Mouse (Mus musculus) heart, embryonic 12.5 days (tissue): ENCODE data around the gene Defb48. TPM values are rescaled to one million over a fixed set of nuclear protein-coding genes. Genes with fewer than 3 reads are reported as not detected.

Source experiments
- ATAC-seq: fragments of 200-750 bp; cut with Nextera tagmentation; 2 replicates; pipeline ENCODE4 v1.8.0; 2017; ENCODE audit warnings: moderate TSS enrichment, moderate library complexity; ENCODE audit not compliant: insufficient number of reproducible peaks, low FRiP score
- H3K27ac ChIP-seq: fragments of 300-500 bp; sonication (generic); 2 replicates; pipeline ENCODE4 v1.5.1; 2016; ENCODE audit warnings: mild to moderate bottlenecking, moderate library complexity; ENCODE audit not compliant: poor library complexity, severe bottlenecking
- H3K27me3 ChIP-seq: fragments of 300-500 bp; sonication (generic); replicated peaks from 2 replicates; pipeline ENCODE4 v1.6.1; 2016; ENCODE audit warnings: mild to moderate bottlenecking, moderate library complexity
- H3K36me3 ChIP-seq: fragments of 300-500 bp; sonication (generic); 2 replicates; pipeline ENCODE4 v1.6.1; 2016; ENCODE audit warnings: mild to moderate bottlenecking, moderate library complexity
- H3K4me1 ChIP-seq: fragments of 300-500 bp; sonication (generic); replicated peaks from 2 replicates; pipeline ENCODE4 v1.6.1; 2016; ENCODE audit warnings: mild to moderate bottlenecking
- H3K4me2 ChIP-seq: fragments of 300-500 bp; sonication (generic); 2 replicates; pipeline ENCODE4 v1.6.1; 2016; ENCODE audit warnings: mild to moderate bottlenecking, moderate library complexity
- H3K4me3 ChIP-seq: fragments of 300-500 bp; sonication (generic); 2 replicates; pipeline ENCODE4 v1.5.1; 2016; ENCODE audit warnings: mild to moderate bottlenecking
- H3K9ac ChIP-seq: fragments of 300-500 bp; sonication (generic); 2 replicates; pipeline ENCODE4 v1.6.1; 2016; ENCODE audit warnings: mild to moderate bottlenecking, moderate library complexity
- H3K9me3 ChIP-seq: fragments of 300-500 bp; sonication (generic); replicated peaks from 2 replicates; pipeline ENCODE4 v1.6.1; 2016; ENCODE audit warnings: mild to moderate bottlenecking, moderate library complexity
- WGBS: fragments of 180-500 bp; shearing (Covaris S2); methylation state at CpG from one replicate; pipeline ENCODE4 v1.1.7; 2016; 5-methylcytosine and 5-hydroxymethylcytosine counted together
- polyA plus RNA-seq: library from polyadenylated mRNA; unstranded; fragments of >200 nt; fragmentation: Nextera tagmentation; extraction: Ambion mirVana; gene quantifications from 2 replicates; pipeline ENCODE4 v1.2.1, GENCODE M21; 2016

Gene Defb48
- polyA plus RNA-seq, result not detected in 2 replicates

- Histone ChIP-seq H3K4me1 (no peaks in the 10 kb centered on the region), H3K4me3 (no peak within 1 kb of the TSS), H3K4me2 (no peak within 1 kb of the TSS), H3K27ac (no peak within 1 kb of the TSS), H3K27me3 (no peaks in the 10 kb centered on the region), H3K36me3 (no peaks in the 10 kb centered on the region), H3K9ac (no peak within 1 kb of the TSS), H3K9me3 (no peaks in the 10 kb centered on the region; the same call in 1 of the 2 replicates)
- 56% methylated on average over 1 of the region's 1 CpGs for WGBS
- ATAC-seq, result no peak
These were observed at the start of gene Defb48 for GRCm38 (mm10) chr14:62984410-62984809. TSS of gene Defb48 (minus strand) at chr14:62984510.

DNA sequence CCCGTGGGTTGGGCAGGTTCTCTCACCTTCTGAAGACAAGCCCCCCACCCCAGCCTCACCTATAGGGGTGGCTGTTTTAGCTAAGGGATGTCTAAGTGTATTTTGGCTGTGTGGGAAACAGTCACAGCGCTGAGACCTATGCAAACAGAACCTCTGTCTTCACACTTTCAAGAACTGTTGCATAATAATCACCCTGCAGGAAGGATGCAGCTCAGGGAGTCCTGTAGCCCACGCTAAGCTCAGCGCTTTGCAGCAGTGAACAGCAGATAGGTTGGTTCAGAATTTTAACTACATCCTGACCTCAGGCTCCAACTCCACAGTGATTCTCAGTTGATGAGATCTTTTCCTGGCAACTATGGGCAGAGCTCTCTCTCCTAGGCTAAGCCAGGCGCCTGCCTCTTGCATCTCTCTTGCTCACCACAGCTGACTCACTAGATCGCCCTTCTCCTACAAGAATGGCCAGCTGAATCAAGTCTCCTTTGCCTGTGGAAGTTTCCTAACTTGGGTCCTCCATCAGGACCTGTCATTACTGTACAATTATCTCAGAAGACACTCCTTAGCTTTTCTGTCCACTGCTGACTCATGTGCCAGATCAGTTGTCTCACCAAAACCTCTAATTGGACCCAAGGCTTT, 36.3 kb upstream of the Defb48 start:
- no peaks in the 10 kb centered on the region for H3K36me3 ChIP-seq
- H3K27ac ChIP-seq, result no peak overlapping the region
- no peak overlapping the region for H3K4me3 ChIP-seq
- no peak for ATAC-seq
- no peak overlapping the region for H3K9ac ChIP-seq
- H3K4me2 ChIP-seq, result no peak overlapping the region
- H3K27me3 ChIP-seq, result peaks cover 12% of the 10 kb centered on the region
- WGBS, result 52% methylated on average over 6 of the region's 6 CpGs
- no peaks in the 10 kb centered on the region for H3K9me3 ChIP-seq
- H3K4me1 ChIP-seq, result peaks cover 22% of the 10 kb centered on the region

DNA sequence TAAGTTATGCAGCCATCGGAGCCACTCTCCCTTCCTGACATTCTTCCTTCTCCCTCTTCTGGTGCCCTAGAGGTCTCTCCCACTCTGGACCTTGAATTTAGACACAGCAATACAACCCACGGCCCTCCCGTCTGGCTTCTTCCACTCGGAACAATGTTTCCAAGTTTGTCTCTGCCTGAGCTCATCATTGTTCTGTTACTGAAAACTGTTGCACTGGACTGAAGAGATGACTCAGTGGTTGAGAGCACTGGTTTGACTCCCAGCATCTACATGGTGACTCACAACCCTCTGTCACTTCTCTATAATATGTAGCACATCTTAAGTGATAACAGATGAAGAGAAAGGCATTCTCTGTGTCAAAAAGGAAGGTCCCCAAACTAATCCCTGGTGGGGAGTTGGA, 30.4 kb upstream of the Defb48 start:
- Histone ChIP-seq H3K36me3 (no peaks in the 10 kb centered on the region), H3K4me2 (no peak overlapping the region), H3K27me3 (peaks cover 14% of the 10 kb centered on the region), H3K4me1 (peaks cover 15% of the 10 kb centered on the region), H3K9me3 (0 out of 2 replicates have a peak, but pooled peaks cover 5% of the 10 kb centered on the region), H3K27ac (no peak overlapping the region), H3K9ac (no peak overlapping the region), H3K4me3 (no peak overlapping the region)
- 59% methylated on average over 4 of the region's 4 CpGs for WGBS
- ATAC-seq, result no peak

- no peak for ATAC-seq
- Histone ChIP-seq H3K27ac (no peak overlapping the region), H3K27me3 (peaks cover 22% of the 10 kb centered on the region), H3K4me1 (0 out of 2 replicates have a peak, but pooled peaks cover 9% of the 10 kb centered on the region), H3K4me3 (no peak overlapping the region), H3K9me3 (0 out of 2 replicates have a peak, but pooled peaks cover 5% of the 10 kb centered on the region), H3K4me2 (no peak overlapping the region), H3K36me3 (no peaks in the 10 kb centered on the region), H3K9ac (no peak overlapping the region)
- WGBS, result 72% methylated on average over 4 of the region's 4 CpGs
These were observed 28.8 kb upstream of the Defb48 start for GRCm38 (mm10) chr14:63013082-63013481.

DNA sequence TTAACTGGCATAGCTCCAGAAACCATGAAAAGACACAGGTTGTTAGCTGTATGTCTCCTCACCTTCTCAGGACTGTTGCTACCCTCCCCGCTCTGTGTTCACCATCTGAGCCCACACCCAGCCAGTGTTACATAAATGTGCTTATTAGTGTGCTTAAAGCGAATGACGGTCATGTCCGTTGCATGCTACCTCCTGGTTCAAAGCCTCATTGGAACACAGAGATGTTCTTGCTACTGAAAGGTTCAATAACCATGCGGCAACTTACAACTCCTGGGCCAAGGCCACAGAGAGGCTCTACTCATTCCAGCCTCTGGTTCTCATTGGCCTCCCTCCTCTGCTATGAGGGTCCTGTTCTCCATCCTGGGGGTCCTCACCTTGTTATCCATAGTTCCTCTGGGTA, 27.2 kb upstream of the Defb48 start, which contains the start of gene Defb43:
Gene Defb43, plus strand, starts transcription at position 301 of the 400 bp plus-strand sequence.
- Histone ChIP-seq H3K4me2 (no peak within 1 kb of the TSS), H3K9me3 (0 out of 2 replicates have a peak, but pooled peaks cover 5% of the 10 kb centered on the region), H3K27me3 (peaks cover 18% of the 10 kb centered on the region), H3K36me3 (no peaks in the 10 kb centered on the region), H3K9ac (no peak within 1 kb of the TSS), H3K4me1 (0 out of 2 replicates have a peak, but pooled peaks cover 9% of the 10 kb centered on the region), H3K4me3 (no peak within 1 kb of the TSS), H3K27ac (no peak within 1 kb of the TSS)
- no peak for ATAC-seq
- 84% methylated on average over 5 of the region's 5 CpGs for WGBS

DNA sequence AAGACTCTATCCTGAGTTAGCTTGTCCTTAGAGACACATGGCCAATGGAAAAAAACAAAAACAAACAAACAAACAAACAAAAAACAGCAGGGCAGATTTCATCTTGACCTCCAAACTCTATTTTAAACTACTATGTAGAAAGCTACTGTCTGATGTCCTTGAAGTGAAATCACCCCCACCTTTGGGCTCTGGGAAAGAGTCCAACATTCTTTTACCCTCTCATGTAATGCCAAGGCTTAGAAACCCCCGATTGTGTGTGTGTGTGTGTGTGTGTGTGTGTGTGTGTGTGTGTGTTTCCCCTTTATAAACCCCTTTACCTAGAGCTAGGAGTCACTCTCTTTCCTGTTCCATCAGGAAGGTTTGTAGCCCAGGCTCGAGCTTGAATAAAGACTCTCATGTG, 18.3 kb upstream of the Defb48 start:
- Histone ChIP-seq H3K27ac (no peak overlapping the region), H3K9ac (no peak overlapping the region), H3K4me2 (no peak overlapping the region), H3K27me3 (peaks cover 7% of the 10 kb centered on the region; the same call in 1 of the 2 replicates), H3K9me3 (no peaks in the 10 kb centered on the region), H3K36me3 (no peaks in the 10 kb centered on the region), H3K4me3 (no peak overlapping the region), H3K4me1 (peaks cover 12% of the 10 kb centered on the region)
- no peak for ATAC-seq
- WGBS, result 34% methylated on average over 2 of the region's 2 CpGs

GRCm38 (mm10) chr14:62998977-62999376, 14.7 kb upstream of the Defb48 start:
- Histone ChIP-seq H3K27me3 (peaks cover 7% of the 10 kb centered on the region; the same call in 1 of the 2 replicates), H3K4me1 (peaks cover 12% of the 10 kb centered on the region), H3K4me3 (no peak overlapping the region), H3K9ac (no peak overlapping the region), H3K9me3 (no peaks in the 10 kb centered on the region), H3K27ac (no peak overlapping the region), H3K4me2 (no peak overlapping the region), H3K36me3 (no peaks in the 10 kb centered on the region)
- 82% methylated on average over 4 of the region's 4 CpGs for WGBS
- ATAC-seq, result no peak

- no peak for ATAC-seq
- Histone ChIP-seq H3K4me2 (no peak within 1 kb of the TSS), H3K9ac (no peak within 1 kb of the TSS), H3K9me3 (no peaks in the 10 kb centered on the region), H3K27me3 (peaks cover 7% of the 10 kb centered on the region; the same call in 1 of the 2 replicates), H3K36me3 (no peaks in the 10 kb centered on the region), H3K4me1 (peaks cover 7% of the 10 kb centered on the region), H3K27ac (no peak within 1 kb of the TSS), H3K4me3 (no peak within 1 kb of the TSS)
- WGBS, result 86% methylated on average over 8 of the region's 8 CpGs
These were observed 13.5 kb upstream of the Defb48 start, which contains the start of gene Defb47 for GRCm38 (mm10) chr14:62997777-62998176. TSS of gene Defb47 (plus strand) at chr14:62998077.

GRCm38 (mm10) chr14:62991849-62992510, 7.7 kb upstream of the Defb48 start:
- Histone ChIP-seq H3K9me3 (no peaks in the 10 kb centered on the region; the same call in 1 of the 2 replicates), H3K36me3 (no peaks in the 10 kb centered on the region), H3K9ac (no peak overlapping the region), H3K4me1 (peaks cover 7% of the 10 kb centered on the region), H3K27ac (no peak overlapping the region), H3K27me3 (no peaks in the 10 kb centered on the region), H3K4me2 (no peak overlapping the region), H3K4me3 (no peak overlapping the region)
- 64% methylated on average over 7 of the region's 7 CpGs for WGBS
- no peak for ATAC-seq

GRCm38 (mm10) chr14:62991271-62991670, 7.0 kb upstream of the Defb48 start:
- Histone ChIP-seq H3K36me3 (no peaks in the 10 kb centered on the region), H3K4me3 (no peak overlapping the region), H3K27ac (no peak overlapping the region), H3K9ac (no peak overlapping the region), H3K27me3 (no peaks in the 10 kb centered on the region), H3K4me2 (no peak overlapping the region), H3K9me3 (no peaks in the 10 kb centered on the region; the same call in 1 of the 2 replicates), H3K4me1 (peaks cover 7% of the 10 kb centered on the region)
- ATAC-seq, result no peak; the same call in 1 of the 2 replicates
- 43% methylated on average over 3 of the region's 3 CpGs for WGBS

DNA sequence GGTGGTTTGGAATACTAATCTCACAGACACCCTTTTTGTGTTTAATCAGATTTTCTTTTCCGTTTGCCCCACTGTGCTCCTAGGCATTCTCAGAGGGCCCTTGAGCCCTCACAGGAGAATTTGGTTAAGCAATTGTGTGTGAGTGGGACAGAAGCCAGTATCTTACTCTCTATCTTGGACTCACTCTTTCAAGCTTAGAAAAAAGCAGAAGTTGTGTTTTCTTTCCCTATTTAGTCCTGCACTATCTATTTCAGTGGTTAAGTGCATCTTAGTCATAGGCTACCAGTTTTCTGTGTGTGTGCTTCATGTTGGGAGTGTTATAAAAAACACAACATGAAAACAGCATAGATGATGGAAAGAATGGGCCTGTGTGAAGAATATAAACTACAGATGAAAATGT, 4.5 kb downstream of the Defb48 start:
- Histone ChIP-seq H3K4me1 (no peaks in the 10 kb centered on the region), H3K27me3 (no peaks in the 10 kb centered on the region; the same call in 1 of the 2 replicates), H3K4me2 (no peak overlapping the region), H3K27ac (no peak overlapping the region), H3K4me3 (no peak overlapping the region), H3K9me3 (no peaks in the 10 kb centered on the region), H3K36me3 (no peaks in the 10 kb centered on the region), H3K9ac (no peak overlapping the region)
- 68% methylated on average over 1 of the region's 1 CpGs for WGBS
- no peak for ATAC-seq
